Mouse (Mus musculus) lung, embryonic 16.5 days (tissue): ENCODE results near the gene Ptpru. TPM values are rescaled to one million over a fixed set of nuclear protein-coding genes. Genes with fewer than 3 reads are reported as not detected.
A peak's percentile ranks its signal among the peaks of the same experiment; 100 is the strongest.
"Not testable (repeated sequence)": the region's sequence is repeated elsewhere in the genome, so short reads cannot be mapped to it uniquely, and the experiment has no call there.

Source experiments
- ATAC-seq: fragments of 200-750 bp; cut with Nextera tagmentation; 2 replicates; pipeline ENCODE4 v1.8.0; 2017; ENCODE audit warnings: low read depth, mild to moderate bottlenecking, moderate library complexity
- H3K27ac ChIP-seq: fragments of 300-500 bp; sonication (generic); 2 replicates; pipeline ENCODE4 v1.5.1; 2014; ENCODE audit warnings: mild to moderate bottlenecking, control low read depth, low read length
- H3K27me3 ChIP-seq: fragments of 300-500 bp; sonication (generic); 2 replicates; pipeline ENCODE4 v1.6.1; 2014; ENCODE audit warnings: low read depth, low read length, mixed read lengths; ENCODE audit not compliant: control insufficient read depth, insufficient read depth
- H3K36me3 ChIP-seq: fragments of 300-500 bp; sonication (generic); 2 replicates; pipeline ENCODE4 v1.6.1; 2014; ENCODE audit warnings: low read length; ENCODE audit not compliant: control insufficient read depth, insufficient read depth
- H3K4me1 ChIP-seq: fragments of 300-500 bp; sonication (generic); replicated peaks from 2 replicates; pipeline ENCODE4 v1.6.1; 2014; ENCODE audit warnings: low read length, mixed read lengths; ENCODE audit not compliant: control insufficient read depth, insufficient read depth
- H3K4me2 ChIP-seq: fragments of 300-500 bp; sonication (generic); 2 replicates; pipeline ENCODE4 v1.6.1; 2014; ENCODE audit warnings: low read depth, low read length, control low read depth
- H3K4me3 ChIP-seq: fragments of 300-500 bp; sonication (generic); 2 replicates; pipeline ENCODE4 v1.5.1; 2014; ENCODE audit warnings: mild to moderate bottlenecking, low read length, control low read depth
- H3K9ac ChIP-seq: fragments of 300-500 bp; sonication (generic); 2 replicates; pipeline ENCODE4 v1.6.1; 2014; ENCODE audit warnings: low read length, control low read depth
- H3K9me3 ChIP-seq: fragments of 300-500 bp; sonication (generic); 2 replicates; pipeline ENCODE4 v1.6.1; 2016; ENCODE audit warnings: low read length; ENCODE audit not compliant: control insufficient read depth
- WGBS: fragments of 180-500 bp; shearing (Covaris S2); extraction: QIAGEN DNeasy Blood & Tissue Kit; methylation state at CpG from one replicate; pipeline ENCODE4 v1.1.7; 2014; 5-methylcytosine and 5-hydroxymethylcytosine counted together
- polyA plus RNA-seq: library from polyadenylated mRNA; unstranded; fragments of >200 nt; fragmentation: Nextera tagmentation; extraction: Ambion mirVana; gene quantifications from 2 replicates; pipeline ENCODE4 v1.2.1, GENCODE M21; 2015

The Ptpru gene
- polyA plus RNA-seq, 1 experiment from 2014 or later: 14.1 TPM

DNA sequence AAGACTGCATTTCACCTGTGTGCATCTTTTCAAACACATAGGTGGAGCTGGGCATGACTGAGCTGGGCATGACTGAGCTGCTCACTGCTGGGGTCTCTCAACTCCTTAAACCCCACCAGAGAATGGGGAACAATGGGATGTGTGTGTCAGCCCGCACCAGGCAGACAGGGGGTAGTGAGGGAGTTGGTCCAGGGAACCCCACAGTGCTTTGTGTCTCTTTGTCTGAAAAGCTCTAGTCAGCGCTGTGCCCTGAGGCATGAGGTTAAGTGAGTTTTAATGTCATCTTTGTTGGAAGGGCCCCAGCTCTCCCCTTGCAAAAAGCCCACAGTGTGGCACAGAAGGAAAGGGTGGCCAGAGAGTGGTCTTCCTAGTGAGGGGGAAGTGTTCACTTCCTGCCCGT is 13.1 kb downstream of the Ptpru start:
- Histone ChIP-seq H3K4me1 (no peaks in the 10 kb centered on the region; the same call in none of the 2 replicates), H3K27ac (no peak overlapping the region), H3K36me3 (no peaks in the 10 kb centered on the region), H3K27me3 (no peaks in the 10 kb centered on the region), H3K4me3 (no peak overlapping the region), H3K9me3 (no peaks in the 10 kb centered on the region), H3K9ac (no peak overlapping the region), H3K4me2 (no peak overlapping the region)
- no peak for ATAC-seq
- WGBS: 57% methylated on average over 3 of the region's 3 CpGs

DNA sequence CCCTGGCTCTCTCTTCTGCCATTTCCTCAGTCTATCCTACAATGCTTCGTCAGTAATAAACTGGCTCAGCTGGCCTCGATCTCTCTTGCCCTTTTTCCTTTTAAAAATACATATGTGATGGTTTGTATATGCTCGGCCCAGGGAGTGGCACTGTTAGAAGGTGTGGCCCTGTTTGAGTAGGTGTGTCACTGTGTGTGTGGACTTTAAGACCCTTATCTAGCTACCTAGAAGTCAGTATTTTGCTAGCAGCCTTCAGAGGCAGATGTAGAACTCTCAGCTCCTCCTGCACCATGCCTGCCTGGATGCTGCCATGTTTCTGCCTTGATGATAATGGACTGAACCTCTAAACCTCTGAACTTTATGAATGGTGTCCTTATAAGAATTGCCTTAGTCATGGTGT is 15.5 kb downstream of the Ptpru start:
- H3K4me2 ChIP-seq: no peak overlapping the region
- H3K9me3 ChIP-seq: no peaks in the 10 kb centered on the region
- no peak overlapping the region for H3K9ac ChIP-seq
- H3K36me3 ChIP-seq: no peaks in the 10 kb centered on the region
- no peaks in the 10 kb centered on the region; the same call in none of the 2 replicates for H3K4me1 ChIP-seq
- ATAC-seq: no peak
- no peaks in the 10 kb centered on the region for H3K27me3 ChIP-seq
- H3K4me3 ChIP-seq: no peak overlapping the region
- no peak overlapping the region for H3K27ac ChIP-seq
- 71% methylated on average over 3 of the region's 3 CpGs for WGBS

DNA sequence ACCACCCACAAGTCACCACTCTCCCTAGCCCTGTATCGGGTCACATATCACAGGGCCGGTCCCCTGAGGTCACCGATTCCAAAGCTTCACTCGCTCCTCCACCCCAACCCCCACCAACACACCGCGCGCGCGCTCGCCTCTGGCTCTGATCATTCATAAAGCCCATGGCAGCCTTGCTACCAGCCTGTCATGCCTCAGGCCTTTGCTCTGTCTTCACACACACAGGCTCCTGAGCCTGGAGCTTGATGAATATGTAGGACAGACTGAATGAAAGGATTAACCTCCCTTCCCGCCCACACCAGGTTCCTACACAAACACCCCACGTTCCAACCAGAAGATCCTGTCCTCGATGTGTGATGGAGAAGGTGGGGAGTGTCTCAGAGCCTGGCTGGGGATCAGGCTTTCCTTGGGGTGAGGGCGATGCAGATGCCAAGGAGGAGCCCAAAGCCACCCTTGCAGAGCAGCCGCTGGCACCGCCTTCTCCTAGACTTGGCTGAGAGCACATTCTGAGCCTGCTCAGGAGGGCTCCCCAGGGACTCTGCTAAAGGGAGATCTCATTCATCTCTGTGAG is 16.8 kb downstream of the Ptpru start:
- no peaks in the 10 kb centered on the region for H3K4me1 ChIP-seq
- ATAC-seq: no peak
- no peaks in the 10 kb centered on the region for H3K9me3 ChIP-seq
- no peak overlapping the region for H3K4me2 ChIP-seq
- H3K36me3 ChIP-seq: no peaks in the 10 kb centered on the region
- 54% methylated on average over 16 of the region's 16 CpGs for WGBS
- no peak overlapping the region for H3K27ac ChIP-seq
- H3K9ac ChIP-seq: no peak overlapping the region
- H3K4me3 ChIP-seq: no peak overlapping the region
- no peaks in the 10 kb centered on the region for H3K27me3 ChIP-seq

- H3K4me3 ChIP-seq: no peak overlapping the region
- ATAC-seq: no peak
- 48% methylated on average over 23 of the region's 23 CpGs for WGBS
Observed at GRCm38 (mm10) chr4:131818926-131819325, 19.2 kb downstream of the Ptpru start.

DNA sequence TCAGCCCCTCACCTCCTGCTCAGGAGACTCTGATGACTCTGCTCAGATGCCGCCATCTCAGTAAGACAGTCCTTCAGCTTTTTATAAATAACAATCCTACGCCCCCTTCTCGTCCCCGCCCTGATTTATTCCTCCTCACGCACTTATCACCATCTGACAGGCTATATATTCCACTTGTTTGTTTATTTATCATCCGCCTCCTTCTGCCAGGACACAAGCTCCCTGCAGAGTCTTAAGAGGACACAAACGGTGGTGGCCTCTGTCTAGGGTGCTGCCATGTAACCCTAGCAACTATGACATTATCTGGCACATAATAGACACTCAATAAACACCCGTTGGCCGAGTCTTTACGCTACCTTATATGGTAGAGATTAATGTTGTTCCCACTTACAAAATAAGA is 22.3 kb downstream of the Ptpru start:
- Histone ChIP-seq H3K9me3 (no peaks in the 10 kb centered on the region), H3K27ac (no peak overlapping the region), H3K27me3 (no peaks in the 10 kb centered on the region), H3K9ac (no peak overlapping the region), H3K36me3 (no peaks in the 10 kb centered on the region), H3K4me3 (no peak overlapping the region), H3K4me2 (no peak overlapping the region), H3K4me1 (peaks cover 5% of the 10 kb centered on the region)
- 49% methylated on average over 10 of the region's 10 CpGs for WGBS
- peak; percentile 41; the same call in 1 of the 2 replicates for ATAC-seq

More at GRCm38 (mm10) chr4:131818926-131819325, 19.2 kb downstream of the Ptpru start:
- H3K9me3 ChIP-seq: no peaks in the 10 kb centered on the region
- H3K27ac ChIP-seq: no peak overlapping the region
- H3K4me1 ChIP-seq: peaks cover 2% of the 10 kb centered on the region
- no peaks in the 10 kb centered on the region for H3K27me3 ChIP-seq
- no peak overlapping the region for H3K4me2 ChIP-seq
- H3K9ac ChIP-seq: no peak overlapping the region
- no peaks in the 10 kb centered on the region for H3K36me3 ChIP-seq

GRCm38 (mm10) chr4:131814869-131815268 is 23.2 kb downstream of the Ptpru start:
- ATAC-seq: no peak
- Histone ChIP-seq H3K4me3 (no peak overlapping the region), H3K4me2 (no peak overlapping the region), H3K9ac (no peak overlapping the region), H3K9me3 (no peaks in the 10 kb centered on the region), H3K4me1 (peaks cover 5% of the 10 kb centered on the region), H3K27ac (no peak overlapping the region), H3K36me3 (no peaks in the 10 kb centered on the region), H3K27me3 (no peaks in the 10 kb centered on the region)
- 56% methylated on average over 10 of the region's 10 CpGs for WGBS

DNA sequence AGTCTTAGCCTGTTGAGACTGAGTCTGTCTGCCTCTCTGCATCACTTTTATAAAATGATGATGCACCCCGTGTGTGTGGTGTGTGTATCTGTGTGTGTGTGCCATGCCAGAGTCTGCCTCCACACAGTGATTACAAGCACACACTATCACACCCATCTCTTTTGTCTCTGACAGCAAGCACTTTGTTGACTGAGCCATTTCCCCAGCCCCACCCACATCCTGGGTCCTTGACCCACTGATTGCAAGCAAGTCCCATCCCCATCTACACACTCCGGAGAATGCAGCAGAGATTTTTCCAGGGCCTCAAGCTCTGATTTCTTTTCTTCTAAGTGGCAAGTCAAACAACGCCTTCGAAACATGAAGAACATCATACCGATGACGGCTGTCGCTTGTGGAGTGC is 24.3 kb downstream of the Ptpru start:
- no peak overlapping the region for H3K4me3 ChIP-seq
- H3K9ac ChIP-seq: no peak overlapping the region
- no peaks in the 10 kb centered on the region for H3K36me3 ChIP-seq
- no peaks in the 10 kb centered on the region for H3K27me3 ChIP-seq
- no peak overlapping the region for H3K27ac ChIP-seq
- no peak for ATAC-seq
- H3K9me3 ChIP-seq: no peaks in the 10 kb centered on the region
- no peak overlapping the region for H3K4me2 ChIP-seq
- WGBS: 45% methylated on average over 7 of the region's 7 CpGs
- peaks cover 5% of the 10 kb centered on the region for H3K4me1 ChIP-seq

GRCm38 (mm10) chr4:131812458-131812857 is 25.6 kb downstream of the Ptpru start:
- Histone ChIP-seq H3K4me2 (no peak overlapping the region), H3K4me1 (peaks cover 5% of the 10 kb centered on the region), H3K9ac (no peak overlapping the region), H3K27me3 (no peaks in the 10 kb centered on the region), H3K9me3 (no peaks in the 10 kb centered on the region), H3K27ac (no peak overlapping the region), H3K36me3 (no peaks in the 10 kb centered on the region), H3K4me3 (no peak overlapping the region)
- WGBS: 79% methylated on average over 11 of the region's 11 CpGs
- ATAC-seq: no peak

DNA sequence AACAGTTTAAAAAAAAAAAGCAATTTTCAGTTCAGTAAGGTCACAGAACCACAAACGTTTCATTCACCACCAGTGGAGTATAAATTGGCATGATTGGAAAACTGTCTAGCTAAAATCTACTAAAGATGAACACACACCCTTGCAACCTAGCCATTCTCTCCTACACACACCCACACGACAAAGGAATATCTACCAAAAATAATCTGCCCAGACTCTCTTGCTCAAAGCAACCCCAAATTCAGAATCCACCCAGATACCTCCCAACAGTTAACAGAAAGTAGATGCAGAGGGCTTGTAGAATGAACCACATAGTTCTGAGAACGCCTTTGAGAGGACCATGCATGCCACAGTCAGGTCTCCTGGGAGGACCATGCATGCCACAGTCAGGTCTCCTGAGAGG is 32.8 kb downstream of the Ptpru start:
- ATAC-seq: no peak

DNA sequence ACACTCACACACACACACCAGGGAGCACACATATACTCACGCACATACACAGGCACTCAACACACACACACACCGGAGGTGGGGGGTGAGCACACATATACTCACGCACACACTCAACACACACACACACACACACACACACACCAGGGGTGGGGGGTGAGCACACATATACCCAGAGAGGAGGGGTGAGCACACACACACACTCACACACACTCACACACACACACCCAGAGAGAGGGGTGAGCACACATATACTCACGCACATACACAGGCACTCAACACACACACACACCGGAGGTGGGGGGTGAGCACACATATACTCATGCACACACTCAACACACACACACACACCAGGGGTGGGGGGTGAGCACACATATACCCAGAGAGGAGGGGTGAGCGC is 33.4 kb downstream of the Ptpru start:
- not testable (repeated sequence) for H3K27ac ChIP-seq, H3K4me2 ChIP-seq, H3K4me3 ChIP-seq, H3K9me3 ChIP-seq, H3K36me3 ChIP-seq, H3K4me1 ChIP-seq, H3K9ac ChIP-seq, H3K27me3 ChIP-seq
- 95% methylated on average over 5 of the region's 6 CpGs for WGBS
- ATAC-seq: peak; percentile 34

More for the DNA sequence above, 32.8 kb downstream of the Ptpru start:
- no peaks in the 10 kb centered on the region for H3K4me1 ChIP-seq
- no peak overlapping the region for H3K4me2 ChIP-seq
- H3K36me3 ChIP-seq: no peaks in the 10 kb centered on the region
- WGBS: 57% methylated on average over 3 of the region's 3 CpGs
- H3K9me3 ChIP-seq: no peaks in the 10 kb centered on the region
- H3K27ac ChIP-seq: no peak overlapping the region
- no peak overlapping the region for H3K9ac ChIP-seq
- H3K4me3 ChIP-seq: no peak overlapping the region
- H3K27me3 ChIP-seq: no peaks in the 10 kb centered on the region
